Mouse (Mus musculus) liver, postnatal 0 days (tissue): Measurements from ENCODE around the gene Zc3h18.

Experiments
- CTCF ChIP-seq: sonication (generic); IDR thresholded peaks from 2 replicates; pipeline ENCODE4 v1.5.1; 2016; ENCODE audit warnings: antibody characterized with exemption, low read depth
- EP300 ChIP-seq: IDR thresholded peaks from 2 replicates; pipeline ENCODE4 v1.6.1; 2016; ENCODE audit warnings: antibody characterized with exemption, low read depth, mild to moderate bottlenecking

GRCm38 (mm10) chr8:122357641-122358040 lies 18.8 kb upstream of the Zc3h18 start:
- no peak for TF ChIP-seq CTCF
- no peak for TF ChIP-seq EP300
